Mouse (Mus musculus) bone marrow, adult 2 months (tissue): Measurements from ENCODE around the gene Mybph. TPM values are rescaled to one million over a fixed set of nuclear protein-coding genes. Genes with fewer than 3 reads are reported as not detected.

ENCODE experiments used
- H3K27ac ChIP-seq: fragments of 200-500 bp; 2 replicates; pipeline ENCODE4 v1.5.1; 2012; ENCODE audit warnings: low read depth, mild to moderate bottlenecking, control low read depth, inconsistent platforms, low read length; ENCODE audit not compliant: control insufficient read depth, poor library complexity, insufficient read depth
- H3K4me1 ChIP-seq: fragments of 200-500 bp; 2 replicates; pipeline ENCODE4 v1.6.1; 2011; ENCODE audit warnings: low read length; ENCODE audit not compliant: control insufficient read depth, insufficient read depth
- H3K4me3 ChIP-seq: fragments of 200-500 bp; replicated peaks from 2 replicates; pipeline ENCODE3; 2011; ENCODE audit warnings: mild to moderate bottlenecking, low read depth, low read length, control low read depth; ENCODE audit not compliant: control insufficient read depth
- CTCF ChIP-seq: fragments of 200-500 bp; IDR thresholded peaks from 2 replicates; pipeline ENCODE4 v1.5.1; 2011; ENCODE audit warnings: low read length, control low read depth; ENCODE audit not compliant: control insufficient read depth, insufficient read depth
- POLR2A ChIP-seq: fragments of 200-500 bp; IDR thresholded peaks from 2 replicates; pipeline ENCODE4 v1.6.1; 2011; ENCODE audit warnings: low read depth, mild to moderate bottlenecking, control low read depth, low read length, borderline replicate concordance; ENCODE audit not compliant: control insufficient read depth
- WGBS: fragments of 180-500 bp; shearing (Covaris S2); methylation state at CpG from one replicate; pipeline ENCODE4 v1.1.7; 2018; 5-methylcytosine and 5-hydroxymethylcytosine counted together
- polyA plus RNA-seq: library from polyadenylated mRNA; stranded (reverse); fragments of >200 nt; gene quantifications from 2 replicates; pipeline ENCODE4 v1.2.4, GENCODE M21; 2011; ENCODE audit warnings: low replicate concordance; ENCODE audit not compliant: missing spikeins, insufficient read depth, insufficient read length

Gene Mybph
- polyA plus RNA-seq, 1 experiment = not detected

- Histone ChIP-seq H3K27ac (no peak overlapping the region), H3K4me1 (no peaks in the 10 kb centered on the region), H3K4me3 (no peak overlapping the region)
- TF ChIP-seq POLR2A (no peak), CTCF (no peak)
- 3% methylated on average over 41 of the region's 41 CpGs for WGBS
These were observed 41.5 kb downstream of the Mybph start for GRCm38 (mm10) chr1:134234455-134235390.

- Histone ChIP-seq H3K27ac (no peak within 1 kb of the TSS), H3K4me3 (no peak within 1 kb of the TSS), H3K4me1 (no peaks in the 10 kb centered on the region)
- no peak for TF ChIP-seq POLR2A
- TF ChIP-seq CTCF = no peak
- WGBS = 3% methylated on average over 37 of the region's 37 CpGs
These were observed 42.2 kb downstream of the Mybph start, which contains the start of gene Adora1 for GRCm38 (mm10) chr1:134235391-134235921. Gene Adora1, minus strand, starts transcription at chr1:134235431.

GRCm38 (mm10) chr1:134236142-134236541 lies 42.9 kb downstream of the Mybph start:
- TF ChIP-seq POLR2A (no peak), CTCF (no peak)
- Histone ChIP-seq H3K27ac (no peak overlapping the region), H3K4me3 (no peak overlapping the region), H3K4me1 (no peaks in the 10 kb centered on the region)
- 47% methylated on average over 3 of the region's 3 CpGs for WGBS

- Histone ChIP-seq H3K4me3 (no peak overlapping the region), H3K4me1 (no peaks in the 10 kb centered on the region), H3K27ac (no peak overlapping the region)
- TF ChIP-seq CTCF = no peak
- TF ChIP-seq POLR2A = no peak
- WGBS = 61% methylated on average over 3 of the region's 3 CpGs
These were observed 44.2 kb downstream of the Mybph start for GRCm38 (mm10) chr1:134237438-134237837.

- TF ChIP-seq CTCF = no peak
- TF ChIP-seq POLR2A = no peak
- H3K4me1 ChIP-seq = no peaks in the 10 kb centered on the region
- WGBS = 31% methylated on average over 9 of the region's 9 CpGs
These were observed 47.5 kb downstream of the Mybph start for GRCm38 (mm10) chr1:134240701-134241100.

GRCm38 (mm10) chr1:134241298-134241697 lies 48.0 kb downstream of the Mybph start:
- Histone ChIP-seq H3K4me1 (no peaks in the 10 kb centered on the region), H3K27ac (no peak overlapping the region), H3K4me3 (no peak overlapping the region)
- WGBS = 78% methylated on average over 8 of the region's 8 CpGs
- TF ChIP-seq CTCF (no peak), POLR2A (no peak)

More at GRCm38 (mm10) chr1:134240701-134241100, 47.5 kb downstream of the Mybph start:
- Histone ChIP-seq H3K27ac (no peak overlapping the region), H3K4me3 (no peak overlapping the region)

- WGBS = 32% methylated on average over 2 of the region's 2 CpGs
- TF ChIP-seq CTCF = no peak
- H3K4me1 ChIP-seq = no peaks in the 10 kb centered on the region
- no peak overlapping the region for H3K27ac ChIP-seq
- no peak overlapping the region for H3K4me3 ChIP-seq
These were observed 49.0 kb downstream of the Mybph start for GRCm38 (mm10) chr1:134242286-134242685.

- 61% methylated on average over 6 of the region's 6 CpGs for WGBS
- Histone ChIP-seq H3K4me1 (no peaks in the 10 kb centered on the region), H3K4me3 (no peak overlapping the region), H3K27ac (no peak overlapping the region)
- no peak for TF ChIP-seq POLR2A
- no peak for TF ChIP-seq CTCF
These were observed 50.3 kb downstream of the Mybph start for GRCm38 (mm10) chr1:134243505-134243904.
